Mouse (Mus musculus) heart, postnatal 10 days (tissue): Measurements from ENCODE around the gene Glrx3. TPM values are rescaled to one million over a fixed set of nuclear protein-coding genes. Genes with fewer than 3 reads are reported as not detected.
A peak's percentile ranks its signal among the peaks of the same experiment; 100 is the strongest.
"Not testable (repeated sequence)": the region's sequence is repeated elsewhere in the genome, so short reads cannot be mapped to it uniquely, and the experiment has no call there.

Experiments
- DNase-seq, 2 experiments: peaks; one replicate each; pipeline ENCODE4 v3.0.0; 2021
- intact Hi-C: fragments of 180-260 bp; cut with DNase I; formaldehyde crosslinking; loops from one replicate; pipeline ENCODE4 v1.15.1; 2025
- total RNA-seq, 2 experiments: library from RNA; stranded (reverse); gene quantifications; 2 replicates each; pipeline ENCODE4 v1.2.3; 2021

Gene Glrx3
- total RNA-seq, result 100 to 1,000 TPM; 117 to 128 TPM

GRCm38 (mm10) chr7:137437440-137438178, at the start of gene Glrx3:
TSS of gene Glrx3 (plus strand) at chr7:137437614.
- intact Hi-C loops, result loop anchor here (1.0 kb wide), 1 partner anchor 27 kb away; the partner anchor contains the start of gene 9430038I01Rik
- DNase-seq, result peak; percentile 97 to 98

GRCm38 (mm10) chr7:137387863-137388262, 49.6 kb upstream of the Glrx3 start:
- intact Hi-C loops, result no loop called here
- no peak for DNase-seq

GRCm38 (mm10) chr7:137395421-137395820, 42.0 kb upstream of the Glrx3 start:
- peak; percentile 7 to 14 for DNase-seq
- intact Hi-C loops, result no loop called here

GRCm38 (mm10) chr7:137397361-137397910, 40.0 kb upstream of the Glrx3 start:
- DNase-seq, result no peak
- intact Hi-C loops, result no loop called here

GRCm38 (mm10) chr7:137398973-137399372, 38.4 kb upstream of the Glrx3 start:
- DNase-seq, result no peak
- intact Hi-C loops, result no loop called here

- intact Hi-C loops, result no loop called here
- no peak for DNase-seq
Measured at GRCm38 (mm10) chr7:137404146-137404545, 33.3 kb upstream of the Glrx3 start.

GRCm38 (mm10) chr7:137407428-137408058, 29.9 kb upstream of the Glrx3 start:
- no peak for DNase-seq
- intact Hi-C loops, result no loop called here

GRCm38 (mm10) chr7:137410337-137411197, 26.8 kb upstream of the Glrx3 start, which contains the start of gene 9430038I01Rik:
TSS of gene 9430038I01Rik (minus strand) at chr7:137410762.
- intact Hi-C loops, result loop anchor here (1.0 kb wide), 1 partner anchor 28 kb away; no protein-coding TSS in a partner anchor
- DNase-seq, result peak; percentile 98

- no peak for DNase-seq
- intact Hi-C loops, result no loop called here
Measured at GRCm38 (mm10) chr7:137414710-137415109, 22.7 kb upstream of the Glrx3 start.

- intact Hi-C loops, result no loop called here
- no peak for DNase-seq
Measured at GRCm38 (mm10) chr7:137420550-137420949, 16.9 kb upstream of the Glrx3 start.

GRCm38 (mm10) chr7:137421236-137421635, 16.2 kb upstream of the Glrx3 start:
- DNase-seq, result no peak
- intact Hi-C loops, result no loop called here

GRCm38 (mm10) chr7:137426693-137427092, 10.7 kb upstream of the Glrx3 start:
- no peak for DNase-seq
- intact Hi-C loops, result no loop called here

GRCm38 (mm10) chr7:137431769-137432603, 5.4 kb upstream of the Glrx3 start:
- no peak for DNase-seq
- intact Hi-C loops, result no loop called here

- intact Hi-C loops, result no loop called here
Measured at GRCm38 (mm10) chr7:137436901-137437300, 513 bp upstream of the Glrx3 start.

GRCm38 (mm10) chr7:137438179-137438550, 751 bp downstream of the Glrx3 start:
- intact Hi-C loops, result loop anchor here (1.0 kb wide), 1 partner anchor 28 kb away; the partner anchor contains the start of gene 9430038I01Rik

More at GRCm38 (mm10) chr7:137436901-137437300, 513 bp upstream of the Glrx3 start:
- DNase-seq, result no peak

GRCm38 (mm10) chr7:137438962-137439361, 1.5 kb downstream of the Glrx3 start:
- not testable (repeated sequence) for DNase-seq
- intact Hi-C loops, result loop anchor here (1.0 kb wide), 1 partner anchor 29 kb away; the partner anchor contains the start of gene 9430038I01Rik

More at GRCm38 (mm10) chr7:137438179-137438550, 751 bp downstream of the Glrx3 start:
- DNase-seq, result peak in 1 of 2 experiments; percentile 29

GRCm38 (mm10) chr7:137442951-137443350, 5.5 kb downstream of the Glrx3 start:
- peak; percentile 29 to 43 for DNase-seq
- intact Hi-C loops, result no loop called here

- intact Hi-C loops, result no loop called here
- no peak for DNase-seq
Measured at GRCm38 (mm10) chr7:137445321-137445720, 7.9 kb downstream of the Glrx3 start.

- intact Hi-C loops, result no loop called here
- no peak for DNase-seq
Measured at GRCm38 (mm10) chr7:137461396-137461795, 24.0 kb downstream of the Glrx3 start.
